Mouse (Mus musculus) cerebral cortex, adult 2 months (tissue): ENCODE measurements around the gene Dlx1.

ENCODE experiments used
- WGBS: fragments of 180-500 bp; shearing (Covaris S2); methylation state at CpG from one replicate; pipeline ENCODE4 v1.1.7; 2018; 5-methylcytosine and 5-hydroxymethylcytosine counted together

Gene Dlx1

DNA sequence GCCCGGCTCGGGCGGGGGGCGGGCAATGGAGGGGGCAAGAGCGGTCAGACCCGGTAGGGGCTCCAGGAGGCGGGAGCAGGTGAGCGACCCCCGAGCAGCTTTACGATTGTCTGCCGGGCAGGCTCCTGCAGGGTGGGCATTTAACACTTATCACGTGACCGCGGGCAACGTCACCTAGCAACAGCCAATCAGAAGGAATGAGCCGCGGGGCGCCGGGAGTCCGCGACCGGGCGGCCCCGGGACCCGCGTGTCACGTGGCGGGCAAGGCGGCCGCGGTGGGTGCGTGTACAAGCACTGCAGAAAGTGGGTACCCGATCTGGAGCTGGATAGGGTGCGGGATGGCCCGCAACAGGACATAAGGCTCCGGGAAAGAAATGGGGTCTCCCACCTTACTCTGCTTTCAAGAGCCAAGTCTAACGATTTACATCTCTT, 18.7 kb downstream of the Dlx1 start, which contains the start of gene Dlx2:
TSS of gene Dlx2 (minus strand) at position 115 of the 432 bp plus-strand sequence.
- under 1% methylated on average over 37 of the region's 37 CpGs for WGBS

DNA sequence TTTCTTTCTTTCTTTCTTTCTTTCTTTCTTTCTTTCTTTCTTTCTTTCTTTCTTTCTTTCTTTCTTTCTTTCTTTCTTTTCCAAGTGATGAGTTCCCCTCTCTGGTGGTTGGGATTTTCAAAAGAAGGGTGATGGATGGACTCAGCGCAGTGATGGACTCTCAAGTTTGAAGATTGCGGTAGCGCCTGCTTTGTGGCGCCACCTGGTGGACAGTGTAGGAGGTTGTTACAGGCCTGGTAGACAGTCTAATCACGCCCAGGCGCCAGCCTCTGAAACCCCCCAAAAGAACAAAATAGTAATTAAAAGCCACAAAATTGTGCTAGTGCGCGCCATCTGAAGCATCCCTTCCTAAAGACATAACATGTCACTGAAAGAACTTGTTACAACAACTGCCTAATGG, 19.9 kb downstream of the Dlx1 start:
- 16% methylated on average over 8 of the region's 8 CpGs for WGBS

DNA sequence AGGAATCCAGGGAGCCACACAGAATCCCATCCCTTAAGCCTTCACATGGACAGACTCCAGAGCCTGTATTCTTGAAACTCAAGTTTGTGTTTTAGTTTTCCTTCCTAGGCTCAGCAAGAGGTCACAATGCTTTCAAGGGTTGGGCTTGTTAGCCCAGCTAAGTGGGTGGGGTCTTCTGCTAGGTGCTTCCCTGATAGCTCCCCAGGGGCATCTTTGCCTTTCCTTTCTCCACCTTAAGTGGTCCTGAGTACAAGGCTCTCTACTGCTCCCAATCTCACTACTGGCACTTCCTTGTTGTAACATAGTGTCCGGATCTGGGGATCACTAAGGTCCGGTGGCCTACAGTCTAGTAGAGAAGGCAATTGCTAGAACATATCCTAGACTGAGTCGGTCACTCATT, 22.4 kb downstream of the Dlx1 start:
- 50% methylated on average over 3 of the region's 3 CpGs for WGBS

DNA sequence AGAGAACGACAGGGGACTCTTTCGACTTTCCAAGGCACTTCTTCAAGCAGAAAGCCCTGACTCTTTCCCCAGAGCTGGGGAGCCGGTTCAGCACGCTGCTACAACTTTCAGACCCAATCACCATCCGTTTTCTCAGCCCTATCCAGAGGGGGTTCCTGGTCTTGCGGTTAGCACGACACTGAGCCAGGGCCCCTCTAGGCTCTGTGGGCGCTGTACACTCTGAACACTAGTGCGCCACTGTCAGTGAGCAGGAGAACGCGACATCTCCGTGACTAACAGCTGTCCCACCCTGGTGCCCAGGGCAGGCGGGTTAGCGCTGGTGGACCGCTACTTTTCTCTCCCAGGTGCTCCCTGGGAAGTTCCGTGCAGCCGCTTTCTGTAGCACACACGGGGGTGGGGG, 23.8 kb downstream of the Dlx1 start:
- WGBS: 6% methylated on average over 18 of the region's 18 CpGs

DNA sequence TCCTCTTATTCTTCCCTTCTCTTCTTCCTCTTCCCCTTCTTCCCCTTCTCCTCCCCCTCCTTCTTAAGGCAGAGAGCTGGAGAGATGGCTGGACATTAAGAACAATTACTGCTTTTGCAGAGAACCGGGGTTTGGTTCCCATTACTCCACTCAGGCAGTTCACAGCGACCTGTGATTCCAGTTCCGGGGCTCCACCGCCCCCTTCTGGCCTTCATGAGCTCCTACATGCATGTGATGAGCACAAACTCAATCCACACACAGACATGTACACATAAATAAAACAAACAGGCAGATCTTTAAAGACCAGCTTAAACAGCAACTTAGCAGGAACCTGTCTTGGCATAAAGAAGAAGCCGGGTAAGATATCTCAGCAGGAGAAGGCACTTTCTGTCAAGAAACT, 28.2 kb downstream of the Dlx1 start:
- 76% methylated on average over 5 of the region's 5 CpGs for WGBS

DNA sequence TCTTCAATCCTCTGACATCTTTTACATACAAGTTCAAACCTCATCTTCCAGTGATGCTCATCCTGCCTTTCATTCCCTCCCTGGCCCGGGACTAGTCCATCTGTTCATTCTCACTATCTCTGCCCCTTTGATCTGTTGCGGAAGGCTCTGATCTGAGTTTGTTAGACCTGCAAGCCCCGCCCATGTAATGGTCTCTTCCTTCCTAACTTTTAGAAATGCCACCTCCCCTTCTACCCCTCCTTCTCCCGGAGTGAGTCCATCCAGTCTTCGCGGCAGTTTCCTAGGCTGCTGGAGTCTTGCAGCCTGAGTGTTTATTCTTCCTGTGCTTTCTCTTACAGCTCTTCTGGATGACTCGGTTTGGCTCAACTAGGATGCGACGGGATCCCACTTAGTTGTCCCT, 38.6 kb downstream of the Dlx1 start:
- WGBS: 91% methylated on average over 9 of the region's 9 CpGs

DNA sequence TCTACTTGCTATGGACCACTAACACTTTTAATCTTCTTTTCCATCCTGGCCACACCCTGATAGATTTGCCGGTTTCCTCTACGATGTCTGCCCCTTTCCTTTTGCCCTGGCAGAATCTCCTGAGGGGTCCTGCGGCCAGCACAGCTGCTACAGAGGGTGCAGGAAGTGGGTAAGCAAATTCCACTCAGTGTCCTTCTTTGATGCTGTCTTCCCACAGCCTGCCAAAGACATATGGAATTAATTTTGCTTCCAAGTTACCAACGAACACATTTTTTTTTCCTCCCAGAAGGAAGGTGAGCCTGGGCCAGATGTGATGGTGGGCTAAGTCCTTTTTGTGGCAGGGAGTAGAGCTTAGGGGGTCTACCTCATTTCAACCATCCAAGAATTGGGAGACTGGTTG, 45.8 kb downstream of the Dlx1 start:
- WGBS: 54% methylated on average over 4 of the region's 4 CpGs

DNA sequence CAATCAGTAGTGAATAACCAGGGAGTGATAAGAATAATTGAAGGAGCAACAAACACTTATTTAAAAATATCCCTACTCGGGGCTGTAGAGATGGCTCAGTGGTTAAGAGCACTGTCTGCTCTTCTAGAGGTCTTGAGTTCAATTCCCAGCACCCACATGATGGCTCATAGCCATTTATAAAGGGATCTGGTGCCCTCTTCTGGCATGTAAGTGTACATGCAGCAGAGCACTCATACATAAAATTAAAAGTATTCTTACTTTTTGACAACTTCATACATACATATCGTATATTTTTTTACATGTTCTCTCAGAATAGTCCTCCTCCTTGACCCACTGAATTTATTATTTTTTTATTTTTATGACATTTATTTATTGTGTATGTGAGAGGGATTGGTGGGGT, 49.1 kb downstream of the Dlx1 start:
- WGBS: 95% methylated on average over 2 of the region's 2 CpGs

DNA sequence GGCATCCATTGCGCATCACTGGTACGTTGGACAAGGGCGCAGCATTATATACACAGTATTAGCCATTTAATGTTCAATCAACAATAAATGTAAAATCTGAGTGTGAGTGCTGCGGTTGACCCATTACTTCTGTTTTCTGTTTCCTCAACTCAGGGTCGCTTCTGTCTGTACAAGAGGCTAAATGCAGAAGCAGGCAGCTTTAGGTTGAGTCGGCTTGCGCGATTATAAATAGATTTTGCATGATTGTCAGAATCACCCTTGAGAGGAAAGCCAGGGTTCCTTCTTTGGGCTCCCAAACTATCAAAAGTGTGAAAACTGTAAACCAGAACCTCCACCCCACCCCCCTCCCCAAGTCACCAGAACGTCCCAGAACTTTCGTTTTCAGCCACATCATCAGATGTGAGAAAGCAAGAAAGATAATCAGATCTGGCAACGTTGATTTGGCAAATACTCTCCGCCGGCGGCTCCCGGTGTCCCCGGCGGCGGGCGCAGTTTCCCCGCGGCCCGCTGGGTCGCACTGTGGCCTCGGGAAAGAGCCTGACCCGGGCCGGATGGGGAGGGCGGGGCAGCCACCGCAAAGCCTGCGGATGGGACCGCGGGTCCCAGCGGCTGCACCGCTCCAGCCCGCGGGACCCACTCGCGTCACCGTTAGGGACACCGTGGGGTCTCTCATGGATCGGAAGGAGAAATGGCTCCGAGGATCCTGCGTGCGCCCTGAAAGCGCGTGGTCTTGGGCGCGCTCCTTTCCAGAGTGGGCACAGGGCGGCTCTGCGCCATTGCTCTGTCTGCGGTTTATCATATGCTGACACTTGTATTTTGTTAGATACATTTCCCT, 52.9 kb downstream of the Dlx1 start:
- WGBS: 9% methylated on average over 50 of the region's 50 CpGs

DNA sequence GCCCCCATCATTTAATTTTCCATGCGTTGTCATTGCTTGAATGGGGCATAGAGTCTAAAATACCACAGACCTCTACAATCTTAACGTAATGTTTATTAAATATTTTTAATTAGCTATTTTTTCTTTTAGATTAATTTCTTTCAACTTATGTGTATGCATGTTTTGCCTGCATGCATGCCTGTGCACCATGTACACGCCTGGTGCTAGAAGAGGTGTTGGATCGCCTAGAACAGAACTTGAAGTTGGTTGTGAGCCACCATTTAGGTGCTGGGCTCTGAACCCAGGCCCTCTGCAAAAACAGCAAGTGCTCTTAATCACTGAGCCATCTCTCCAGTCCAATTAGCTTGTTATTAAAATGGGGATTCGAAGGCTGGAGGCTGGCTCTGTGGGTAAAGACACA, 53.6 kb downstream of the Dlx1 start:
- WGBS: 68% methylated on average over 5 of the region's 5 CpGs
